Mouse (Mus musculus) thymus, adult 2 months (tissue): ENCODE measurements around the gene Srrm2.

ENCODE experiments used
- CTCF ChIP-seq: fragments of 200-500 bp; IDR thresholded peaks from 2 replicates; pipeline ENCODE4 v1.5.1; 2012; ENCODE audit warnings: mild to moderate bottlenecking, control low read depth, low read length, moderate library complexity, borderline replicate concordance; ENCODE audit not compliant: control insufficient read depth, poor library complexity, insufficient read depth; ENCODE audit errors: extremely low read depth
- POLR2A ChIP-seq: fragments of 200-500 bp; IDR thresholded peaks from 2 replicates; pipeline ENCODE4 v1.6.1; 2012; ENCODE audit warnings: mild to moderate bottlenecking, low read length, control low read depth, moderate library complexity; ENCODE audit not compliant: control insufficient read depth, poor library complexity, insufficient read depth; ENCODE audit errors: extremely low read depth

DNA sequence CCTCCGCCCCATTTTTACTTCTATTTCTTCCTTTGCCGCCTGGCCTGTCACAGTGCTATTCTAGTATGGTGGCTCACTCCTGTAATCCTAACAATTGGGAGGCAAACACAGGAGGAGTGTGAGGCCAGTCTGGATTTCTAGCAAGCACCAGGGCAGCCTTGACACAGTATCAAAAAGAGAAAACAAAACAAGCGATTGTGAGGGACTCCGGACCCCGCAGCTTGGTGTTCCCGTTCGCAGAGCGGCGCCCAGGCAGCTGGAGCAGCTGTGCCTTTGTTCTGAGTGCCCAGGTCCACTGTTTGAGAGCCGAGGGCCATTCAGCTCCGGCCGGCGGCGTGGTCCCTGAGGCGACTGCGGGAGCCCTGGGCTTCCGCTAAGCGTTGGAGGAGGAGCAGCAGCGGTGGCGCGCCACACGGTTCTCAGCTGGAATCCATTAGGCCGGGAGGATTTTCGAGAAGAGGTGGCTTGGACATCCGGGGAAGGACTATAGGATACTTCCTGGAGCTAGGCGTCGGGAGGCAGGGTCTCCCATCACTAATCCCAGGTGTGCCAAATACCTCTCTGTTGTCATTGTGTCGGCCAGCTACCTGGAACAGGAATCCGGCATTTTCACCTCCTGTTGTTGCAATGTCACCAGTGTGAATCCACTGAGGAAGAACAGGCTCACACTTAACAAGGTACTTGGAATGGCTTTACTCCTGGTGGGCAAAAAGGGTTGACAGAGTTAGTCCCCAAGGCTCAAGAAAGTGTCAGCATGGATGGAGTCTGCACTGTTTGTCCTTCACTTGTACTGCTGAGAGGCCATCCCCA, at the start of gene Srrm2:
- no peak for TF ChIP-seq CTCF
- TF ChIP-seq POLR2A = peak; percentile 76
